Mouse (Mus musculus): ENCODE data around the gene F12. TPM values are rescaled to one million over a fixed set of nuclear protein-coding genes. Genes with fewer than 3 reads are reported as not detected.

Gene F12
- not detected for total RNA-seq (2021)

DNA sequence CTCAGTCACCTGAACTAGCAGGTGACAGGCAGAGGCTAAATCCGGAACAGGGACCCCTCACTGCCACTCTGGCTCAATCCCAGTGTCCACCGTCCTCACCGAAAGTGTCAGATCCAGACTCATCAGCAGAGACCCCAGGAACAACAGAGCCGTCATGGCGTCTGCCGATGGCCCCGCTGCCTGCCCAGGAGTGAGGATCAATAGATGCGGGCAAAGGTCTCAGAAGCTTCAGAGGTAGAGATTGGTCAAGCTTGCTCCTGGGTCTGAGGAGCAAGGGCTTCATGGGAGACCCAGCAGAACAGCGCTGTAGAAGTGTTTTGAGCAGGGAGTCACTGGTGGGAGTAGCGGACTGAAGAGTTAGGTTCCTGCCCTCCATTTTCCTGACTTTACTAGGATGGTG lies at the start of gene F12:
F12 (minus strand) TSS at position 181 of the 400 bp plus-strand sequence.
- DNase-seq: no peak
- intact Hi-C loops (cut with DNase I): no loop called here

GRCm38 (mm10) chr13:55476256-55476655 lies 49.7 kb upstream of the F12 start:
- no peak for DNase-seq
- intact Hi-C loops (cut with DNase I): no loop called here

GRCm38 (mm10) chr13:55475750-55476149 lies 49.2 kb upstream of the F12 start:
- intact Hi-C loops (cut with DNase I): no loop called here
- DNase-seq: no peak

GRCm38 (mm10) chr13:55474621-55475069 lies 48.1 kb upstream of the F12 start:
- intact Hi-C loops (cut with DNase I): no loop called here
- no peak for DNase-seq

DNA sequence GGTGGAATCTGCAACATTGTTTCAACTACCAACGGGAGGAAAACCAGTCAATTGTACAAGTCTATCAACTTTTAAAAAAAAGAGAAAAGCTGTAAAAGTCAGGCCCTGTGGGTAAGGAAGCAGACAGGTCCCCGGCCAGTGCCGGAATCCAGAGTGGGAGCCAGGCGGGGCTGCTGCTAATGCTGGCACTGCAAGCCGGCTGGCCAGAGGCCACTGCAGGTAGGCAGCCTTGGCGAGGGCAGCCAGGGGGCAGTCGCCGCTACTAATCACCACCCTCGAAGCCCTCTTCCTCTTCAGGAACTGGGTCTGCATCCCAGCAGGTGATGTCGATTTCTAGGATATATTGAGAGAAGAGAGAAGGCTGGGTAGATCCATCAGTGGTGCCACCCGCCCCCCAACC lies 47.4 kb upstream of the F12 start:
- intact Hi-C loops (cut with DNase I): loop anchor here (2.0 kb wide), 1 partner anchor 39 kb away; the partner anchor contains the start of gene Pdlim7
- no peak for DNase-seq

- no peak for DNase-seq
- intact Hi-C loops (cut with DNase I): loop anchor here (2.0 kb wide), 1 partner anchor 40 kb away; the partner anchor contains the start of gene Pdlim7
Measured at GRCm38 (mm10) chr13:55473076-55473831, 46.7 kb upstream of the F12 start.

- peak; percentile 63 to 75 for DNase-seq
- intact Hi-C loops (cut with DNase I): loop anchor here (2.0 kb wide), 1 partner anchor 40 kb away; the partner anchor contains the start of gene Pdlim7
Measured at GRCm38 (mm10) chr13:55472132-55473022, 45.8 kb upstream of the F12 start.

DNA sequence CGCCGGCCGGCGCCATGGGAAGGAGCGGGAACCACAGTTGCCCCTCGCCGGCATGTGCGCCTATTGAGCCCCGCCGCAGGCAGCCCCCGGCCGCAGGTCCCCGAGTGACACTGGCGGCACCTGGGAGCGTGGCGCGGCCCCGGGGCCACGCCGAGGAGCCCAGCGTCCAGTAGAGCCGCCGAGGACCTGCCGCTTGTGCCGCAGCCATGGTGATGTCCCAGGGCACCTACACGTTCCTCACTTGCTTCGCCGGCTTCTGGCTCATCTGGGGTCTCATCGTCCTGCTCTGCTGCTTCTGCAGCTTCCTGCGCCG lies 45.2 kb upstream of the F12 start:
- intact Hi-C loops (cut with DNase I): loop anchor here (1.0 to 2.0 kb wide), 3 partner anchors 41 to 66 kb away; partner anchors contain the start of gene Pdlim7
- DNase-seq: peak in 1 of 2 experiments; percentile 61

DNA sequence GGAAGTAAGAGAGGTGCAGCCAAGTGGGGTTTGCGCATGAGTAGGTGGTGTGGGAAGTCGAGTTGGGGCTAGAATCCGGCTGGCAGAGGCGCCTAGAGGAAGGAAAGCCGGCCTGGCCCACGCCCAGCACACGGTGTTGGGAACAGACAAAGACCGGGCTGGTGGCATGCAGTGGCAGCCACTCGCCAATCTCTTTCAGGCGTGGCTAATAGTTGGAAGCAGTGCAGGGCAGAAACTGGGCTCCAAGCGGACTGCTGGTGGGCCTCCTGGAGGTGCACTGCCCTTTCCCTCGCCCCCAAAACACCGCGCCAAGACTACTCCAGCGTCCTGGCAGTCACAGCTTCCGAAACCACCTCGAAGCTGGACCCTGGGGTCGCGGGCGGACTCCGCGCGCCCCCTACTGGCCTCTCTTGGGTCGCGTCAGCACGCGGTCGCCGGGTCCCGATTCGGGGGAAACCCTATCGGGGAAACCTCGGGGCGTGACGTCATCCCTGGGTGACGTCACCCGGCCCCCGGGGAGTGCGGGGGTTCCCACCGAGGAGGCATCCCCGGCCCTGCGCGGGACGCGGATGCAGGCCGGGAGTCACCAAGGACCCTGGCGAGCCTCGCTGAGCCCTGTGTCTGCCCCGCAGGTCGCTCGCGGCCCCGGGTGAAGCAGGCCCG lies 44.7 kb upstream of the F12 start:
- DNase-seq: peak; percentile 88 to 91
- intact Hi-C loops (cut with DNase I): loop anchor here (1.0 kb wide), 2 partner anchors 53 to 66 kb away; no protein-coding TSS in a partner anchor

GRCm38 (mm10) chr13:55470372-55470771 lies 43.8 kb upstream of the F12 start:
- intact Hi-C loops (cut with DNase I): no loop called here
- no peak for DNase-seq

DNA sequence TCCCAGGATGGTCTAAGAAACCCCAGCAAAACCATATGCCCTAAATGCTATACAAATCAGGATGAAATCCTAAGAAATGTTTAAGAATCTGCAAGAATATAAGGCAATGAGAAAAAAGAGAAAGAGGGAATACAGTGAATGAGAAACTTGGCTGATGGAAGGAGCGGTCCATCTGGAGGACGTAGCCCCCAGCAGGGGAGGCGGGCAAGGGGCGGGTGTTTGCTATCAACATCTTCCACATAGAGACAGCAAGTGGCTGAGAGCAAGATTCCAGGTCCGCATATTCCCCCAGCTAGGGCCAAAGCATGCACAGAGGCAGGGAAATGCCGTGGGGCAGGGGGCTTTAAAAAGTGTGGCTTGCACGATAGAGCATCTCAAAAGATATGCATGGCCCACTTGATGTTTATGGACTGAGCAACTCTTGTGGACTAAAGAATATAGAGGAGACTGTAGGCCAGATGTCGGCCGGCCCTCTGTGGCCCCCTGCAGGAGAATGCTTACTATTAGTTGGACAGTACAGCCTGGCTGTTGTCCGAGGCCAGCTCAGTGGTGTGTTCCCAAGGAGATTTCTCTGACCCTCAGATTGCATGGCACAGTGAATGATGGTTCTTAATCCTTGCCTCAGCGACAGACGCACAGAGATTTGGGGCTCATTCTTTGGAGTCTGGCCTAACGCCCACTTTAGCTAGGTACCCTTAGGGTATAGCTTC lies 42.4 kb upstream of the F12 start:
- no peak for DNase-seq
- intact Hi-C loops (cut with DNase I): no loop called here

DNA sequence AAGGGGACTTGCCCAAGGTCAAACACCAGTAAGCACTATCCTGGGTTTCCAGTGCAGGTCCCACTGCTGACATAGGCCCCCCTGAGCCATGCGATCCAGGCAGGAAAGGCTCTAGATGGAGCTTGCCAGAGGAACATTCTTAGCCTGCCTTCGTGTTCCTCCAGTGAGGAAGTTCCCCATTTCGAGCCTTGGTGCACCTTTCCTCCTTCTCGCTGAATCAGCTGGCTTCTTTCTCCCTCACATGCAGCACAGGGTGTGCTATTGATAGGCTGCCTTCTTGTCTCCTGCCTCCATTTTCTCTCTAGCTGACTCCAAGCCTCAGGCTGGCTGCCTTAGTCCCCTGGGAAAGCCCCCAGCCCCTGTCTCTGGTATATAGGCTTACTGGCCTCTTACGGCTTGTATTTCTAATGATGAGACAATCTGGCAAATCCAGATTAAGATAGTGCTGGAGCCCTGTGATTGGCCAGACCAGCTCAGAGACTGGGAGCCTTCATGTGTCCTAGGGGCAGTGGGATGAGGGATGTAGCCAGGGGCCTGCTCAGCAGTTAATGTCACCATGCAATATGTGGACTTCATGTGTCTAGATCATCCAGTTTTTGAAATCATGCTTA lies 39.3 kb upstream of the F12 start:
- DNase-seq: no peak
- intact Hi-C loops (cut with DNase I): no loop called here

- intact Hi-C loops (cut with DNase I): no loop called here
- DNase-seq: no peak
Measured at GRCm38 (mm10) chr13:55465184-55465583, 38.6 kb upstream of the F12 start.

GRCm38 (mm10) chr13:55464027-55464884 lies 37.7 kb upstream of the F12 start, which contains the start of gene Prr7:
TSS of gene Prr7 (plus strand) at chr13:55464267.
- peak in 1 of 2 experiments; percentile 56 for DNase-seq
- intact Hi-C loops (cut with DNase I): no loop called here

GRCm38 (mm10) chr13:55463399-55464026 lies 36.9 kb upstream of the F12 start:
- no peak for DNase-seq
- intact Hi-C loops (cut with DNase I): no loop called here

DNA sequence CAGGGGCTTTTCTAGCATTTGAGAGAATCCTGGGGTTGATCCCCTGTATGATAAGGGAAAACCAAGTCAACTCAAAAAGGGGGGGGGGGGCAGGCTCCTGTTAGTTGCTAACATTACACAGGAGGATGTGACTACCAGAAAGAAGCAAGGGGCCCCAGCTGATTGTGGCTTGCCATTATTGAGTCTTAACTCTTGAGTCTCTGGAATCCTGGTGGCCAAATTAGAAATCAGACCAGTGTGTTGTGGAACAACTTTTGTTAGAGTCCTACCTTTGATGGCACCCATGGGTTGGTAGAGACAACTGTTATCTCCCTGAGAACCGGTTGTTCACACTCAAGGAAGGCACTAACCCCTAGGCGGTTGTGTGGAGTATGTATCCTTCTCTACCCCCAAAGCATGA lies 36.4 kb upstream of the F12 start:
- intact Hi-C loops (cut with DNase I): no loop called here
- no peak for DNase-seq

DNA sequence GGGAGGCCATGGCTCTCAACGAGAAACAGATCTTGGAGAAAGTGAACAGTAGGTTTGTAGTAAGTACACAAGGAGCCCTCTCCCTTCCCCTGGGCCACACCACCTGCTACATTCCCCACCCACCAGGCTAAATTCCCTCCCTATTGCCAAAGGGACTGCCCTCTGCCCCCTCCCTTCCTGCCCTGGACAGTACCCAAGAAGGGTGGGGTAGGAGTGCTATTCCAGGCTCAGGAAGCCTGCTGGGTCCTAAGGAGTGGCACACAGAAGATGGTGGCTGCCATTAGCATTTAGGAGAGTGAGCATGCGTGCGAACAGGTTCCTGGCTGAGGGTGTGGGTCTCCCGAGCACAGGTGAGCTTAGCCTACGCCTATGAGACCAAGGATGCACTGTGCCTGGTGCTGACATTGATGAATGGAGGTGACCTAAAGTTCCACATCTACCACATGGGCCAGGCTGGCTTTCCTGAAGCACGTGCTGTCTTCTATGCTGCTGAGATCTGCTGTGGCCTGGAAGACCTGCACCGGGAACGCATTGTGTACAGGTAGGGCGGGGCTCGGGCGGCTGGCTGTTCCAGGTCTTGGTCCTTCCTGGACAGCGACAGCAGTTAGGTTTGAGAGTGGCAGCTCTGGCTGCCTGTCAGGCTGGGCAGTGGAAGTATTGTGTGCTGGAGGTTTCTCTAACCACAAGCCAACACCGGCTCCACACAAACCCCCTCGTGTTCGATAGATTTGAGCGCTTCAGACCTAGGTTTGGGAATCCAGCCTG lies 25.4 kb upstream of the F12 start:
- intact Hi-C loops (cut with DNase I): no loop called here
- peak; percentile 57 to 59 for DNase-seq

GRCm38 (mm10) chr13:55451296-55451695 lies 24.7 kb upstream of the F12 start:
- DNase-seq: no peak
- intact Hi-C loops (cut with DNase I): no loop called here

Measured in heart, postnatal 36 days (tissue).